In genomic region chr5:41266731-41267130, GRCm38 (mm10) we compare ENCODE assay signal across 15 mouse cellular contexts.
A peak's percentile ranks its signal among the peaks of the same experiment; 100 is the strongest.
DNase-seq lines count a peak whose midpoint lies in the region.
"Had no signal": no experiment of that assay in that cellular context is flagged by ENCODE, and none has a peak within 500 bp of the region (broad histone marks: within the 10 kb centered on the region; RNA-seq: fewer than 3 reads in every experiment).

No protein-coding gene starts in this region.

- peak; percentile 13 for DNase-seq in adrenal gland, adult 2 months
- no peak for DNase-seq in adrenal gland, postnatal 14 days
- peak; percentile 66 for DNase-seq in 3T3-L1 (ENCODE audit: low read depth, low spot score)
- peak; percentile 51 for DNase-seq in brain, adult 2 months (ENCODE audit: low read depth, low spot score)
- DNase-seq in heart, postnatal 4 days = no peak
- DNase-seq in cerebellum, adult 8-10 months = no peak
- DNase-seq: adrenal gland, adult 8-10 months; adrenal gland, postnatal 10 days; adrenal gland, postnatal 25 days; adrenal gland, postnatal 36 days; B cell, adult 2 months; cerebellum, adult 11 months; cerebellum, adult 11-12 months; cerebellum, adult 9-10 months; cerebellum, adult 9-11 months had no signal

Comparison
In these comparisons a context has a peak if more than half of its experiments do, and no peak if none do; other contexts are left out.
1. DNase-seq: peak in adrenal gland, adult 2 months (single experiment), 3T3-L1 (single experiment) and brain, adult 2 months (single experiment); none in adrenal gland, postnatal 14 days (single experiment), heart, postnatal 4 days (single experiment) and cerebellum, adult 8-10 months (single experiment).